Mouse (Mus musculus) megakaryocyte, adult 5-6 weeks (primary cell): Measurements from ENCODE around the gene Nwd1. TPM values are rescaled to one million over a fixed set of nuclear protein-coding genes. Genes with fewer than 3 reads are reported as not detected.
A peak's percentile ranks its signal among the peaks of the same experiment; 100 is the strongest.
"Not testable (repeated sequence)": the region's sequence is repeated elsewhere in the genome, so short reads cannot be mapped to it uniquely, and the experiment has no call there.

Experiments used
- ATAC-seq: 2 replicates; pipeline ENCODE4 v1.8.0; 2016; ENCODE audit warnings: mild to moderate bottlenecking, inconsistent platforms; ENCODE audit not compliant: poor library complexity, severe bottlenecking
- total RNA-seq, 2 experiments: library from RNA; stranded (forward) in 1 of 2; stranded (reverse) in 1 of 2; fragments of 153-499, 151-499 nt in 1 of 2; fragments of 221-1000, 200-1000 nt in 1 of 2; gene quantifications; 2 replicates each; pipeline versions ENCODE4 v1.2.3 to v1.2.4; 2015 to 2017

Nwd1 gene
- total RNA-seq (2015) (0.09 and 0.11 TPM in 2 replicates), total RNA-seq (2017) (0.55 and 0.61 TPM in 2 replicates)

- ATAC-seq: peak; percentile 76
Measured at GRCm38 (mm10) chr8:72646060-72646767, at the start of gene Nwd1. Nwd1 (plus strand) TSS chr8:72646711.

GRCm38 (mm10) chr8:72642885-72643284, 3.6 kb upstream of the Nwd1 start:
- peak; percentile 42 for ATAC-seq

- ATAC-seq: no peak
Measured at GRCm38 (mm10) chr8:72644601-72645000, 1.9 kb upstream of the Nwd1 start.

- no peak for ATAC-seq
Measured at GRCm38 (mm10) chr8:72646768-72647143, 245 bp downstream of the Nwd1 start.

- ATAC-seq: no peak
Measured at GRCm38 (mm10) chr8:72650697-72651096, 4.2 kb downstream of the Nwd1 start.

GRCm38 (mm10) chr8:72654565-72655521, 8.3 kb downstream of the Nwd1 start:
- ATAC-seq: peak; percentile 89

- 0 out of 2 replicates have a peak, but pooled peaks have one; percentile 4 for ATAC-seq
Measured at GRCm38 (mm10) chr8:72655522-72655912, 9.0 kb downstream of the Nwd1 start.

- no peak for ATAC-seq
Measured at GRCm38 (mm10) chr8:72659967-72660366, 13.5 kb downstream of the Nwd1 start.

GRCm38 (mm10) chr8:72664107-72664652, 17.7 kb downstream of the Nwd1 start:
- ATAC-seq: no peak

- ATAC-seq: peak; percentile 28; the same call in 1 of the 2 replicates
Measured at GRCm38 (mm10) chr8:72664757-72665156, 18.2 kb downstream of the Nwd1 start.

- ATAC-seq: peak; percentile 61
Measured at GRCm38 (mm10) chr8:72665405-72665804, 18.9 kb downstream of the Nwd1 start.

- no peak for ATAC-seq
Measured at GRCm38 (mm10) chr8:72668925-72669324, 22.4 kb downstream of the Nwd1 start.

GRCm38 (mm10) chr8:72672802-72673201, 26.3 kb downstream of the Nwd1 start:
- ATAC-seq: no peak

GRCm38 (mm10) chr8:72674184-72674583, 27.7 kb downstream of the Nwd1 start:
- peak; percentile 69 for ATAC-seq

GRCm38 (mm10) chr8:72676436-72676835, 29.9 kb downstream of the Nwd1 start:
- ATAC-seq: no peak

GRCm38 (mm10) chr8:72676844-72677243, 30.3 kb downstream of the Nwd1 start:
- ATAC-seq: not testable (repeated sequence)

GRCm38 (mm10) chr8:72677331-72677730, 30.8 kb downstream of the Nwd1 start:
- no peak for ATAC-seq

GRCm38 (mm10) chr8:72680133-72680532, 33.6 kb downstream of the Nwd1 start:
- ATAC-seq: peak; percentile 72

GRCm38 (mm10) chr8:72682051-72682687, 35.7 kb downstream of the Nwd1 start:
- ATAC-seq: no peak

- ATAC-seq: peak; percentile 61
Measured at GRCm38 (mm10) chr8:72683010-72683521, 36.6 kb downstream of the Nwd1 start.
